Mouse (Mus musculus): ENCODE measurements around the gene Eef1akmt1. TPM values are rescaled to one million over a fixed set of nuclear protein-coding genes. Genes with fewer than 3 reads are reported as not detected.

Eef1akmt1 gene
- polyA plus RNA-seq, 1 experiment from 2014 or later = 82.0 TPM

GRCm38 (mm10) chr14:57527598-57527997 lies 43.8 kb downstream of the Eef1akmt1 start:
- H3K27me3 ChIP-seq (ENCODE audit: control insufficient read depth, insufficient read depth, low read length) = peaks cover 25% of the 10 kb centered on the region
- H3K4me2 ChIP-seq (ENCODE audit: low read length) = no peak overlapping the region
- H3K9ac ChIP-seq (ENCODE audit: low read length) = no peak overlapping the region
- no peak overlapping the region for H3K4me3 ChIP-seq (ENCODE audit: control insufficient read depth in 1 of 2, insufficient read depth in 1 of 2, low read depth in 1 of 2, low read length in 2 of 2)
- H3K36me3 ChIP-seq (ENCODE audit: control insufficient read depth, insufficient read depth, low read length) = no peaks in the 10 kb centered on the region
- 43% methylated on average over 2 of the region's 2 CpGs for WGBS
- no peak for ATAC-seq (ENCODE audit: insufficient number of reproducible peaks, insufficient read depth, low FRiP score, low read depth)
- H3K9me3 ChIP-seq (ENCODE audit: control insufficient read depth, low read length) = no peaks in the 10 kb centered on the region; the same call in 1 of the 2 replicates
- H3K4me1 ChIP-seq (ENCODE audit: control insufficient read depth in 2 of 2, insufficient read depth in 2 of 2, low read length in 2 of 2) = peaks cover 11 to 12% of the 10 kb centered on the region in 2 experiments
- no peak overlapping the region for H3K27ac ChIP-seq (replicated peaks in 1 of 2; ENCODE audit: control insufficient read depth in 1 of 2, insufficient read depth in 1 of 2, low read depth in 2 of 2, low read length in 2 of 2)

GRCm38 (mm10) chr14:57527122-57527521 lies 44.3 kb downstream of the Eef1akmt1 start:
- no peak overlapping the region for H3K4me3 ChIP-seq (ENCODE audit: control insufficient read depth in 1 of 2, insufficient read depth in 1 of 2, low read depth in 1 of 2, low read length in 2 of 2)
- H3K4me2 ChIP-seq (ENCODE audit: low read length) = no peak overlapping the region
- no peak overlapping the region for H3K27ac ChIP-seq (replicated peaks in 1 of 2; ENCODE audit: control insufficient read depth in 1 of 2, insufficient read depth in 1 of 2, low read depth in 2 of 2, low read length in 2 of 2)
- peaks cover 11 to 12% of the 10 kb centered on the region in 2 experiments for H3K4me1 ChIP-seq (ENCODE audit: control insufficient read depth in 2 of 2, insufficient read depth in 2 of 2, low read length in 2 of 2)
- peaks cover 25% of the 10 kb centered on the region for H3K27me3 ChIP-seq (ENCODE audit: control insufficient read depth, insufficient read depth, low read length)
- H3K9me3 ChIP-seq (ENCODE audit: control insufficient read depth, low read length) = no peaks in the 10 kb centered on the region; the same call in 1 of the 2 replicates
- no peak overlapping the region for H3K9ac ChIP-seq (ENCODE audit: low read length)
- ATAC-seq (ENCODE audit: insufficient number of reproducible peaks, insufficient read depth, low FRiP score, low read depth) = no peak
- WGBS = 40% methylated on average over 7 of the region's 7 CpGs
- no peaks in the 10 kb centered on the region for H3K36me3 ChIP-seq (ENCODE audit: control insufficient read depth, insufficient read depth, low read length)

DNA sequence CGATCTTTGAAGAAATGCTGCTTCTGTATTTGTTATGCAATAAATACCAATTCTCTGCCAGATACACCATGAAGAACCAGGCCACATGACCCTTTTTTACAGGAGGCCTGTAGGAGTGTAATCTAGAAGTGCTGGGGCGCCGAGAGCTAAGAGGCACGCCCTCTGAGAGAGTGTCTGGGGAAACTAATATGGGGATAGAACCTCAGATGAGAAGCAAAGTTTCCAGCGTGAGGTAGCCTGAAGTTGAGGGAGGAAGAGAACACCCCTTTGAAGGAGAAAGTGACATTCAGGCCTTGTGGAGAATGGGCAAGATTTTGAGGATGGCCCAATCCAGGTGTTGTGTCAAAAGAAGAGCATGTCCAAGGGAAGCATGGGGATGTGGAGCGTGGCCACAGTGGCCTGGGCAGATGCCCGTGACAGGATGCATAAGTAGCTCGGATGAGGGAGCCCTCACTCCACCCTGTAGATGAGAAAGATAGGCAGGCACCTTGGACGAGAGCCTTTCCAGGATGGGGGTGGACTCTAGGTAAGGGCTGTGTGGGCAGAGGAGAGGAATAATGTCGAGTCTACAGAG lies 45.3 kb downstream of the Eef1akmt1 start:
- Histone ChIP-seq H3K4me2 (ENCODE audit: low read length) (peak overlapping the region; percentile 80), H3K9ac (ENCODE audit: low read length) (no peak overlapping the region), H3K4me3 (ENCODE audit: control insufficient read depth in 1 of 2, insufficient read depth in 1 of 2, low read depth in 1 of 2, low read length in 2 of 2) (peak overlapping the region; percentile 78 to 88; a peak in 2 of 4 replicates), H3K4me1 (ENCODE audit: control insufficient read depth in 2 of 2, insufficient read depth in 2 of 2, low read length in 2 of 2) (peaks cover 11 to 12% of the 10 kb centered on the region in 2 experiments), H3K9me3 (ENCODE audit: control insufficient read depth, low read length) (no peaks in the 10 kb centered on the region; the same call in 1 of the 2 replicates), H3K36me3 (ENCODE audit: control insufficient read depth, insufficient read depth, low read length) (no peaks in the 10 kb centered on the region), H3K27me3 (ENCODE audit: control insufficient read depth, insufficient read depth, low read length) (peaks cover 25% of the 10 kb centered on the region), H3K27ac (replicated peaks in 1 of 2; ENCODE audit: control insufficient read depth in 1 of 2, insufficient read depth in 1 of 2, low read depth in 2 of 2, low read length in 2 of 2) (no peak overlapping the region)
- WGBS = 58% methylated on average over 10 of the region's 10 CpGs
- ATAC-seq (ENCODE audit: insufficient number of reproducible peaks, insufficient read depth, low FRiP score, low read depth) = no peak

DNA sequence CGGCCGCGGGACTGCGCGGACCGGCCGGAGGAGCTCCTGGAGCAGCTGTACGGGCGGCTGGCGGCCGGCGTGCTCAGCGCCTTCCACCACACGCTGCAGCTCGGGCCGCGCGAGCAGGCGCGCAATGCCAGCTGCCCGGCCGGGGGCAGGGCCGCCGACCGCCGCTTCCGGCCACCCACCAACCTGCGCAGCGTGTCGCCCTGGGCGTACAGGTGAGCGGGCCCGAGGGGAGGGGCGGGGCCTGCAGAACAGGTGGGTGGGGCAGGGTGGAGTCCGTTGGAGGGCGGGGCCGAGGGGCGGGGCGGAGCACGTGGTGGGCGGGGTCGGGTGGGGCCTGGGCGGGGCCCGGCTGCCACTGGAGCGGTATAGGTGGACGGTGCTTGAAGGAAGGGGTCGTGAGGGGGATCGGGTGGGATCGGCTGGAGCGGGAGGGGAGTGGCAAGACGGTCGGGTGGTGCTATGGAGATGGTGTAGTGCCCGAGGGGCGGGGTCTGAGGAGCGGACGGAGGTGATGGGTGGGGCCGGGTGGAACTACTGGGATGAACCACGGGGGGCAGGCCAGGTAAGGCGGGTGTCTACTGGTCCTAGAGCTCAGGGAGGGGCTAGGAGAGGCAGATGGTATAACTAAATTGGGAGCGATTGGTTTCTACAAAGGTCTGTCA lies 45.9 kb downstream of the Eef1akmt1 start:
- WGBS = 2% methylated on average over 45 of the region's 60 CpGs
- H3K9me3 ChIP-seq (ENCODE audit: control insufficient read depth, low read length) = no peaks in the 10 kb centered on the region; the same call in 1 of the 2 replicates
- peak; percentile 58 for ATAC-seq (ENCODE audit: insufficient number of reproducible peaks, insufficient read depth, low FRiP score, low read depth)
- H3K27ac ChIP-seq (replicated peaks in 1 of 2; ENCODE audit: control insufficient read depth in 1 of 2, insufficient read depth in 1 of 2, low read depth in 2 of 2, low read length in 2 of 2) = no peak overlapping the region
- H3K4me1 ChIP-seq (ENCODE audit: control insufficient read depth in 2 of 2, insufficient read depth in 2 of 2, low read length in 2 of 2) = peaks cover 11 to 12% of the 10 kb centered on the region in 2 experiments
- peak overlapping the region; percentile 76 for H3K9ac ChIP-seq (ENCODE audit: low read length)
- H3K4me2 ChIP-seq (ENCODE audit: low read length) = peak overlapping the region; percentile 80
- H3K36me3 ChIP-seq (ENCODE audit: control insufficient read depth, insufficient read depth, low read length) = no peaks in the 10 kb centered on the region
- H3K4me3 ChIP-seq (ENCODE audit: control insufficient read depth in 1 of 2, insufficient read depth in 1 of 2, low read depth in 1 of 2, low read length in 2 of 2) = peak overlapping the region; percentile 78 to 88
- H3K27me3 ChIP-seq (ENCODE audit: control insufficient read depth, insufficient read depth, low read length) = peaks cover 25% of the 10 kb centered on the region

DNA sequence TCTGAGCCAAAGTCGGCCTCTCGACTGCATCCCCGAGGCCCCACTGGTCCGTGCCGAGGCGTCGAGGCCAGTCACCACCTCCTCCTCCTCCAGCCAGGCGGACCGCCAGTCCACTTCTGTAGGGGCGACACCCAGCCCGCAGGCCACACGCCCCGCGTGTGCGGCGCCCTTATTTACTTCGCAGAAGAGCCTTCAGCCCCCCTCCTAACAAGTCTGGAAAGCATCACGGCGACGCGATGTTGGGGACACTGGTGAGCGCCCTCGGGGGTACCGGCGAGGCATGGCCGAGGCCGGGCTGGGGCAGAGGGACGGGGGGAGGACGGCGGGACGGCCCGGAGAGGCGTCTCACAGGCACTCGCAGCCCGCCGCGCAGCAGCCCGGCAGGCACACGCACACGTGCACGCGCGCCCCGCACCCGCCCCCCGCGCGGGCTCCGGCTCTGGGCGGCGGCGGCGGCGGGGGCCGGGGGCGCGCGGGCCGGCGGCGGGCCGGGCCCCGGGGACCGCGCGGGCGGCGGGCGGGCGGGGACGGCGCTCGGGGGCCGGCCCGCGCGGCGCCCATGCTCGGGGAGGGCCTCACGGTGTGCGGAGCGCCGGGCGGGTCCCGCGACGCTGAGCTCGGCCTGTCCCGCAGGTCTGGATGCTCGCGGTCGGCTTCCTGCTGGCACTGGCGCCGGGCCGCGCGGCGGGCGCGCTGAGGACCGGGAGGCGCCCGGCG lies 46.6 kb downstream of the Eef1akmt1 start, which contains the start of gene Il17d:
Il17d (plus strand) TSS at position 107 of the 717 bp plus-strand sequence.
- under 1% methylated on average over 48 of the region's 104 CpGs for whole genome bisulfite sequencing
- Histone ChIP-seq H3K4me1 (ENCODE audit: control insufficient read depth in 2 of 2, insufficient read depth in 2 of 2, low read length in 2 of 2) (peaks cover 10% of the 10 kb centered on the region in 2 experiments), H3K4me3 (ENCODE audit: control insufficient read depth in 1 of 2, insufficient read depth in 1 of 2, low read depth in 1 of 2, low read length in 2 of 2) (peak within 1 kb of the TSS; percentile 78 to 88), H3K27me3 (ENCODE audit: control insufficient read depth, insufficient read depth, low read length) (peaks cover 25% of the 10 kb centered on the region), H3K36me3 (ENCODE audit: control insufficient read depth, insufficient read depth, low read length) (no peaks in the 10 kb centered on the region), H3K9ac (ENCODE audit: low read length) (peak within 1 kb of the TSS; percentile 76), H3K4me2 (ENCODE audit: low read length) (peak within 1 kb of the TSS; percentile 80), H3K9me3 (ENCODE audit: control insufficient read depth, low read length) (no peaks in the 10 kb centered on the region; the same call in 1 of the 2 replicates), H3K27ac (replicated peaks in 1 of 2; ENCODE audit: control insufficient read depth in 1 of 2, insufficient read depth in 1 of 2, low read depth in 2 of 2, low read length in 2 of 2) (no peak within 1 kb of the TSS)
- peak; percentile 15; the same call in 1 of the 2 replicates for ATAC-seq (ENCODE audit: insufficient number of reproducible peaks, insufficient read depth, low FRiP score, low read depth)

DNA sequence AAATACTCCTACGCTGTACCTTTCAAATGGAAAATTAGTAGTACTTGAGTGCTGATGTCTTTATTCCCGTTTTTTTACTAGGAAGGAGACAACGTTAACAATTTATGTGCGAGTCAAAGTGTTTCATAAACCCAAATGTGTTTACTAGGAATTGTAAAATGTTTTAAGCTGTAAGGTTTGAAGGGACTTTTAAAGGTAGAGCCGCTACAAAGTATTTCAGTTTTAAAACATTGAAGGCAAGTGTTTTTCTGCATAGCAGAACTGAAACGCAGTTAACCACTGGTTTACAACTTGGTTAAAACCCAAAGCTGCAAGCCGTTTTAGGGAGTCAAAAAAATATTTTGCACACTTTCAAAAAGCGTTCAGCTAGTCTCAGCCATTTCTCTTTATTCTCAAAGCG lies 47.6 kb downstream of the Eef1akmt1 start:
- Histone ChIP-seq H3K27me3 (ENCODE audit: control insufficient read depth, insufficient read depth, low read length) (peaks cover 23% of the 10 kb centered on the region), H3K4me1 (ENCODE audit: control insufficient read depth in 2 of 2, insufficient read depth in 2 of 2, low read length in 2 of 2) (peaks cover 0 to 5% of the 10 kb centered on the region in 2 experiments; a peak in 1 of 4 replicates), H3K9me3 (ENCODE audit: control insufficient read depth, low read length) (no peaks in the 10 kb centered on the region; the same call in 1 of the 2 replicates), H3K27ac (replicated peaks in 1 of 2; ENCODE audit: control insufficient read depth in 1 of 2, insufficient read depth in 1 of 2, low read depth in 2 of 2, low read length in 2 of 2) (no peak overlapping the region), H3K9ac (ENCODE audit: low read length) (no peak overlapping the region), H3K4me2 (ENCODE audit: low read length) (no peak overlapping the region), H3K36me3 (ENCODE audit: control insufficient read depth, insufficient read depth, low read length) (no peaks in the 10 kb centered on the region), H3K4me3 (ENCODE audit: control insufficient read depth in 1 of 2, insufficient read depth in 1 of 2, low read depth in 1 of 2, low read length in 2 of 2) (no peak overlapping the region)
- ATAC-seq (ENCODE audit: insufficient number of reproducible peaks, insufficient read depth, low FRiP score, low read depth) = no peak
- WGBS = 91% methylated on average over 9 of the region's 9 CpGs

- H3K4me1 ChIP-seq (ENCODE audit: control insufficient read depth in 2 of 2, insufficient read depth in 2 of 2, low read length in 2 of 2) = 0 out of 4 replicates have a peak, but pooled peaks cover 0 to 3% of the 10 kb centered on the region in 2 experiments
- no peaks in the 10 kb centered on the region for H3K36me3 ChIP-seq (ENCODE audit: control insufficient read depth, insufficient read depth, low read length)
- WGBS = 83% methylated on average over 7 of the region's 7 CpGs
- H3K27ac ChIP-seq (replicated peaks in 1 of 2; ENCODE audit: control insufficient read depth in 1 of 2, insufficient read depth in 1 of 2, low read depth in 2 of 2, low read length in 2 of 2) = no peak overlapping the region
- no peak overlapping the region for H3K4me2 ChIP-seq (ENCODE audit: low read length)
- ATAC-seq (ENCODE audit: insufficient number of reproducible peaks, insufficient read depth, low FRiP score, low read depth) = no peak
- H3K4me3 ChIP-seq (ENCODE audit: control insufficient read depth in 1 of 2, insufficient read depth in 1 of 2, low read depth in 1 of 2, low read length in 2 of 2) = no peak overlapping the region
- H3K27me3 ChIP-seq (ENCODE audit: control insufficient read depth, insufficient read depth, low read length) = no peaks in the 10 kb centered on the region
- H3K9ac ChIP-seq (ENCODE audit: low read length) = no peak overlapping the region
- H3K9me3 ChIP-seq (ENCODE audit: control insufficient read depth, low read length) = no peaks in the 10 kb centered on the region
Observed at GRCm38 (mm10) chr14:57517001-57517400, 54.4 kb downstream of the Eef1akmt1 start.

All from heart, embryonic 14.5 days (tissue).